Mouse (Mus musculus): Measurements from ENCODE around the gene Heatr6. TPM values are rescaled to one million over a fixed set of nuclear protein-coding genes. Genes with fewer than 3 reads are reported as not detected.

Gene Heatr6
- polyA plus RNA-seq, 1 experiment from 2014 or later = 18.5 TPM

DNA sequence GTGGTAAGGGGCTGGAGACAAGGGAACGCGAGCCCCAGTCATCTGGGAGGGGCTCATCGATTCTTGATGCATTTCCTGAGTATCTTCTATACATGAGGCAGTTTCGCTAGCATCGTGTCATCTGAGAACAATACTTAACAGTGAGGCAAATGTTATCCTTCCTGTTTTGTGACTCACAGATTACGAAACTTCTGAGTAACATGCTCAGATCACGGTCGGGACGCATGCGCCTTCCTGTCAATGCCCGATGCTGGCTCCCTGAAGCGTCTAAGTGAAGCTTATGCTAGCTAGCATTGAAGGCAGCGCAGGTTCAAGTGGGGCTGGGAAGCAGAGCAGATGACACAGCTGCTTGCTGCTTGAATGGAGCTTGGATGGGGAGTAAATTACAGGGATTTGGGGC lies 35.8 kb downstream of the Heatr6 start:
- no peaks in the 10 kb centered on the region for H3K27me3 ChIP-seq (ENCODE audit: control insufficient read depth, insufficient read depth, low read length)
- H3K4me1 ChIP-seq (ENCODE audit: control insufficient read depth, insufficient read depth, low read length) = 0 out of 2 replicates have a peak, but pooled peaks cover 3% of the 10 kb centered on the region
- 43% methylated on average over 13 of the region's 13 CpGs for WGBS
- no peak overlapping the region for H3K4me2 ChIP-seq (ENCODE audit: low read depth, low read length)
- ATAC-seq (ENCODE audit: insufficient read depth, low FRiP score) = no peak
- no peak overlapping the region for H3K4me3 ChIP-seq (replicated peaks; ENCODE audit: low read length)
- no peaks in the 10 kb centered on the region for H3K9me3 ChIP-seq (replicated peaks; ENCODE audit: control insufficient read depth, low read length)
- H3K36me3 ChIP-seq (ENCODE audit: control insufficient read depth, insufficient read depth, low read length) = no peaks in the 10 kb centered on the region
- H3K27ac ChIP-seq (ENCODE audit: low read length) = no peak overlapping the region
- H3K9ac ChIP-seq (ENCODE audit: low read length) = 0 out of 2 replicates have a peak overlapping the region, but pooled peaks have one; percentile 6

DNA sequence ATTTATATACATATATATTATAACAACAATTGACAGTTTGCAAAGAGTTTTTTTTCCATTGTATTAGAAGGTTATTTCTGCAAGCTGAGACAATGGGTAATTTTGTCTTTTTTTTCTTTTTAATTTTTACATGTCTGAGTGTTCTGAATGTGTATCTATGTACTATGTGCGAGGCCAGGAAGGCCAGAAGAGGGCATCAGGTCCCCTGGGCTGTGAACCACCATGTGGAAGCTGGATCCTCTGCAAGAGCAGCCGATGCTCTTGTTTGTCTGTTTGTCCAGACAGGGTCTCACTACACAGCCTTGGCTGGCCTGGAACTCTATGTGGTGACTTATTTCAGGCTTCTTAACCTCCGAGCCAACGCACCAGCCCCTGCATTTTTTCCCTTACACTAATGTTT lies 37.6 kb downstream of the Heatr6 start:
- no peak overlapping the region for H3K27ac ChIP-seq (ENCODE audit: low read length)
- no peaks in the 10 kb centered on the region for H3K9me3 ChIP-seq (replicated peaks; ENCODE audit: control insufficient read depth, low read length)
- H3K4me2 ChIP-seq (ENCODE audit: low read depth, low read length) = no peak overlapping the region
- H3K36me3 ChIP-seq (ENCODE audit: control insufficient read depth, insufficient read depth, low read length) = no peaks in the 10 kb centered on the region
- H3K27me3 ChIP-seq (ENCODE audit: control insufficient read depth, insufficient read depth, low read length) = no peaks in the 10 kb centered on the region
- ATAC-seq (ENCODE audit: insufficient read depth, low FRiP score) = no peak
- H3K9ac ChIP-seq (ENCODE audit: low read length) = no peak overlapping the region
- 56% methylated on average over 4 of the region's 4 CpGs for WGBS
- H3K4me3 ChIP-seq (replicated peaks; ENCODE audit: low read length) = no peak overlapping the region
- 0 out of 2 replicates have a peak, but pooled peaks cover 3% of the 10 kb centered on the region for H3K4me1 ChIP-seq (ENCODE audit: control insufficient read depth, insufficient read depth, low read length)

DNA sequence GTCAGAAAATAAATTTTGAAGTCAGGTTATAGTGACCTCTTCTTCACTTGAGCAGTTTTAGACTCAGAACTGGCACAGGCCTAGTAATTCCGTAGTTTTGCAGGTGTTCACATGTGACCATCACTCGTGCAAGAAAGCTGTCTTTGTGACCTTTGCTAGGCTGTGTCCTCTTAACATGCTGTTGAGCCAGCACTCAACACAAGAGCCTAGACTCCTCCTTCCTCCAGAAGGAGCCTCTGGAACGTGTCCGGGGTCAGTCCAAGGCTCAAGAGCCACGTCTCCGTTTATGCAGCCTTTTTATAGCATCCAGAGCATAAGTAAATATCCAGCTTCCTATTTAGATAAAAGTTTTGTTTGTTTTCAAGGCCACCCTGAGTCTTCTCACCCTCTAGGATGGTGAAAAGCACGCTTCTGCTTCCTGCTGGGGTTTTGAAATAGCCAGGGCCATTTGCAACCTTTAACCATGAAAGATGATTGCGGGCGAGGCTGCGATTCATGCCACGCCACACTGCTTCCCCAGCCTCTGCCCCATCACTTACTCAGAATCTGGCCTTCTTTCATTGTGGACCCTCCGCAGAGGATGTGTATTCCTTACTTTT lies 38.9 kb downstream of the Heatr6 start:
- Histone ChIP-seq H3K4me1 (ENCODE audit: control insufficient read depth, insufficient read depth, low read length) (no peaks in the 10 kb centered on the region), H3K27ac (ENCODE audit: low read length) (no peak overlapping the region), H3K9me3 (replicated peaks; ENCODE audit: control insufficient read depth, low read length) (no peaks in the 10 kb centered on the region), H3K4me2 (ENCODE audit: low read depth, low read length) (no peak overlapping the region), H3K9ac (ENCODE audit: low read length) (no peak overlapping the region), H3K4me3 (replicated peaks; ENCODE audit: low read length) (no peak overlapping the region), H3K36me3 (ENCODE audit: control insufficient read depth, insufficient read depth, low read length) (no peaks in the 10 kb centered on the region), H3K27me3 (ENCODE audit: control insufficient read depth, insufficient read depth, low read length) (no peaks in the 10 kb centered on the region)
- ATAC-seq (ENCODE audit: insufficient read depth, low FRiP score) = no peak
- WGBS = 66% methylated on average over 12 of the region's 12 CpGs

DNA sequence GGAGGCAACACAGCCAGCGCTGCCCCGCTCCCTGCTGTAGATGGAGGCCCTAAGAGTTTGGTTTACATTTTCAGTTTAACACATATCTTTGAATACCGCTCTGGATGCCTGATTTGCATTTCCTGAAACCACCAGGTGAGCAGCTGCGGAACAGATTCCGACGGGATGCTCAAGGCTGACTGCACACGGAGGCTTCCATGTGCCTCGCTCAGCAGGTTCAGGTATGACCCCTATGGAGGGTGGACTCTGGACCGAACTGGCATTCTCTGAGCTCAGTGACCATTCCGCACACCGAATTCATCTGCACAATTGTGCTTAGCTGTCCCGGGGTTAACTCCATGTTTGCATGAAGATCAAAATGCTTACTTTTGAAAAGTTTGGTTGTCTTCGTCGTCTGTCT lies 39.8 kb downstream of the Heatr6 start:
- H3K4me3 ChIP-seq (replicated peaks; ENCODE audit: low read length) = no peak overlapping the region
- no peak overlapping the region for H3K9ac ChIP-seq (ENCODE audit: low read length)
- H3K4me2 ChIP-seq (ENCODE audit: low read depth, low read length) = no peak overlapping the region
- 72% methylated on average over 14 of the region's 14 CpGs for WGBS
- no peaks in the 10 kb centered on the region for H3K9me3 ChIP-seq (replicated peaks; ENCODE audit: control insufficient read depth, low read length)
- H3K27ac ChIP-seq (ENCODE audit: low read length) = no peak overlapping the region
- no peak for ATAC-seq (ENCODE audit: insufficient read depth, low FRiP score)
- no peaks in the 10 kb centered on the region for H3K27me3 ChIP-seq (ENCODE audit: control insufficient read depth, insufficient read depth, low read length)
- no peaks in the 10 kb centered on the region for H3K36me3 ChIP-seq (ENCODE audit: control insufficient read depth, insufficient read depth, low read length)
- no peaks in the 10 kb centered on the region for H3K4me1 ChIP-seq (ENCODE audit: control insufficient read depth, insufficient read depth, low read length)

DNA sequence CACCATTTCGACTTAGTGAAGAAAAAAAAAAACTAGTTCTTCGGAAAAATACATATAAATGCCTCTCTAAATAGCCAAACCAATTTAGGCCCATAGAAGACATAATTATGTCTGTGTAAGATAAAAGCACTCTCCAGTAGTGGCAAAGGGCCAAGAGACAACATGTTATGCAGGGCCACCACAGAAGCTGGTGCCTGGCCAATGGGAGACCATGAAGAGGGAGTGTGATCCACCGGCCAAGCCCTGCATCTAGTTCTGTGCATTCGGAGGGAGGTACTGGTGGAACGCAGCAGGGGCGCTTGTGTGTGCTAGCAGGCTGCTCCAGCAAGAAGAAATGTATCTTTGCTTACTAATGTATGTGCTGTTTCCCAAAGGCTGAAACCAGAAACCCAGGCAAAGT lies 42.6 kb downstream of the Heatr6 start:
- Histone ChIP-seq H3K4me3 (replicated peaks; ENCODE audit: low read length) (no peak overlapping the region), H3K4me1 (ENCODE audit: control insufficient read depth, insufficient read depth, low read length) (no peaks in the 10 kb centered on the region), H3K4me2 (ENCODE audit: low read depth, low read length) (no peak overlapping the region), H3K9me3 (replicated peaks; ENCODE audit: control insufficient read depth, low read length) (no peaks in the 10 kb centered on the region), H3K27me3 (ENCODE audit: control insufficient read depth, insufficient read depth, low read length) (no peaks in the 10 kb centered on the region), H3K9ac (ENCODE audit: low read length) (no peak overlapping the region), H3K27ac (ENCODE audit: low read length) (no peak overlapping the region), H3K36me3 (ENCODE audit: control insufficient read depth, insufficient read depth, low read length) (no peaks in the 10 kb centered on the region)
- no peak for ATAC-seq (ENCODE audit: insufficient read depth, low FRiP score)
- 83% methylated on average over 6 of the region's 6 CpGs for WGBS

DNA sequence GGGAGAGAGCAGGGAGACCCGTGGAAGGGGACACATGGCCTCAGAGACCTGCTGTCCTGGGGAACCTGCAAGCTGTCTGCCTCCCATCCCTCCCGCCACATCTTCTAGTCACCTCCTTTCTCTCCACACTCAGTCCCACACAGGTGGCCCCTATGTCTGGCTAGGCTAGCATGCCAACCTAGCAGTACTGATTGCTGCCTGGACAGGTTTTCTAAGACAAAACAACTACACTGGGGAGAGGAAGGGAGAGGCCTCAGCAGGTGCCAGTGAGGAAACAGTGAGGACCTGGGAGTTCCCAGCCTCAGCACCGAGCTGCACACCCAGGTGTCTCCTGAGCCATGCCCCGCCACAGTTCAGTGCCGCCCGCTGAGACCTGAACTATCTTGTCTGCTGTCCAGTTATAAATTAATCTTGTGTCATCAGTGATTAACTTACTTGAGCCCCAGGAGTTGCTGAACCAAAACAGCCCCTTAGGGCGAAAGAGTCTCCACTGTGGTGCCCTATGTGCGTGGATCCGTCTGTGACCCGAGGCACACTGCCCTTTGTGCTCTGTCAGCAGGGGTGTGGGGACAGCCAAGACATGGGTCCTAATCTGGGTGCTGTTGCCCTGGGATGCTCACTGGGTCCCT lies 43.6 kb downstream of the Heatr6 start:
- no peak overlapping the region for H3K4me3 ChIP-seq (replicated peaks; ENCODE audit: low read length)
- H3K27me3 ChIP-seq (ENCODE audit: control insufficient read depth, insufficient read depth, low read length) = no peaks in the 10 kb centered on the region
- H3K36me3 ChIP-seq (ENCODE audit: control insufficient read depth, insufficient read depth, low read length) = no peaks in the 10 kb centered on the region
- H3K4me1 ChIP-seq (ENCODE audit: control insufficient read depth, insufficient read depth, low read length) = no peaks in the 10 kb centered on the region
- WGBS = 69% methylated on average over 10 of the region's 10 CpGs
- no peaks in the 10 kb centered on the region for H3K9me3 ChIP-seq (replicated peaks; ENCODE audit: control insufficient read depth, low read length)
- H3K9ac ChIP-seq (ENCODE audit: low read length) = no peak overlapping the region
- no peak for ATAC-seq (ENCODE audit: insufficient read depth, low FRiP score)
- no peak overlapping the region for H3K4me2 ChIP-seq (ENCODE audit: low read depth, low read length)
- H3K27ac ChIP-seq (ENCODE audit: low read length) = no peak overlapping the region

DNA sequence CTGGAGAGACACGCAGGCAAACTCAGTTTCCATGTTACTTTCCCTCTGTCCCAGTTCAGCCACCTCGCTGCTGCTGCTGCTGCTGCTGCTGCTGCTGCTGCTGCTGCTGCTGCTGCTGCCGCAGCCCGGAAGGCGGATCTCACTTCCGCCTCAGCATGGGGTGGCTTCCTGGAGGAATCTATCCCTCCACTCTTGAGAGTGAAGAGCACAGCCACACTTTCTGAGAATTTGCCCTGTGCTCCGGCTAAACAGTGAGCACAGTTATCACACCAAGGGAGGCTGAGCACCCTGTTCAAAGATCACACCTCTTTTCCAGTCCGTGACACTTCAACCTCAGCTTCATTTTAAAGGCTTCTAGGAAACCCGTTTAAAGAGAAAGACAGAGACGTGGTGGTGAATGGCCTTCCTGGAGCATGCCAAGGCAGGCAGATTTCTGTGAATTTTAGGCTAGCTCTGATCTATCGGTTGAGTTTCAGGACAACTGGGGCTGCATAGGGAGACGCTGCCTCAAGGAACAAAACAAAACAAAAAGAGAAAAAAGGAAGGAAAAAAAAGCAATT lies 46.5 kb downstream of the Heatr6 start:
- H3K4me3 ChIP-seq (replicated peaks; ENCODE audit: low read length) = no peak overlapping the region
- 69% methylated on average over 12 of the region's 12 CpGs for WGBS

DNA sequence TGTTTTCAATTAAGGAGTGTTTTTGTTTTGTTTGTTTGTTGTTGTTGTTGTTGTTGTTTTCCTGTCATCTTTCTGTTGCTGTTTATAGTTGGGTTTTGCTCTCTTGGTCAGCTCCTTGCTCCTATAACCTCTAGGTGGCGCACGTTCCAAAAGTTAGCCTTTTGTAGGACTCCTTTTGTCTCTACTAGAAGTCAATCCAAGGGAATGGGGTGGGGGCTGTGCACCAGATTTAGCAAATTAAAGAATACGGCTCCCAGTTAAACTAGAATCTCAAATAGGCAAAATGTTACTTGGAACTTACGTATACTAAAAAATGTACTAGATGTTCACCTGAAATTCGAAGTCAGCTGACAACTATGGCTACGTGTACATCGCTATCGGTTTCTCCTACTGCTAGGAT lies 48.7 kb downstream of the Heatr6 start:
- H3K27me3 ChIP-seq (ENCODE audit: control insufficient read depth, insufficient read depth, low read length) = no peaks in the 10 kb centered on the region
- no peak overlapping the region for H3K27ac ChIP-seq (ENCODE audit: low read length)
- WGBS = 66% methylated on average over 8 of the region's 8 CpGs
- H3K4me1 ChIP-seq (ENCODE audit: control insufficient read depth, insufficient read depth, low read length) = no peaks in the 10 kb centered on the region
- H3K9me3 ChIP-seq (replicated peaks; ENCODE audit: control insufficient read depth, low read length) = no peaks in the 10 kb centered on the region
- no peaks in the 10 kb centered on the region for H3K36me3 ChIP-seq (ENCODE audit: control insufficient read depth, insufficient read depth, low read length)
- no peak overlapping the region for H3K4me2 ChIP-seq (ENCODE audit: low read depth, low read length)
- no peak for ATAC-seq (ENCODE audit: insufficient read depth, low FRiP score)
- H3K9ac ChIP-seq (ENCODE audit: low read length) = no peak overlapping the region
- no peak overlapping the region for H3K4me3 ChIP-seq (replicated peaks; ENCODE audit: low read length)

More for the DNA sequence above, 46.5 kb downstream of the Heatr6 start:
- no peak for ATAC-seq (ENCODE audit: insufficient read depth, low FRiP score)
- Histone ChIP-seq H3K4me1 (ENCODE audit: control insufficient read depth, insufficient read depth, low read length) (no peaks in the 10 kb centered on the region), H3K9ac (ENCODE audit: low read length) (no peak overlapping the region), H3K27ac (ENCODE audit: low read length) (no peak overlapping the region), H3K9me3 (replicated peaks; ENCODE audit: control insufficient read depth, low read length) (no peaks in the 10 kb centered on the region), H3K27me3 (ENCODE audit: control insufficient read depth, insufficient read depth, low read length) (no peaks in the 10 kb centered on the region), H3K4me2 (ENCODE audit: low read depth, low read length) (no peak overlapping the region), H3K36me3 (ENCODE audit: control insufficient read depth, insufficient read depth, low read length) (no peaks in the 10 kb centered on the region)

DNA sequence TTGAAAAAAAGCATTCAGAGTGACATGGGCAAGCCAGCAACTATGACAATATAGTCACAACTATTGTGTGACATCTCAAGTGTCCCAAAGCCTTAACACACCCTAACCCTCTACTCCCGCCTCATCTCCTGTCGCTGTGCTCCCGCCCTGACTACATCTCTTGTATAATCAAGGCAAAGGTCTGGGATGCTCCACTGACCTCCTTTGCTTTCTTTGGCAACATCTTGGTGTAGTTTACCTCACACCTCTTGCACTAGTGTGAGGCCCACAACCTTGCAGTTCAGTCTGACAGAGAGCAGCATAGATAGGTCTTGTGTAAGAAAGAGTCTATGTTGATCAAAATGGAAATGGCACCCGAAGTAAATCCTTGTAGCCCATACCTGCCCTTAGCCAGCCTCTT lies 49.1 kb downstream of the Heatr6 start:
- H3K27ac ChIP-seq (ENCODE audit: low read length) = no peak overlapping the region
- H3K4me3 ChIP-seq (replicated peaks; ENCODE audit: low read length) = no peak overlapping the region
- no peak overlapping the region for H3K4me2 ChIP-seq (ENCODE audit: low read depth, low read length)
- no peaks in the 10 kb centered on the region for H3K36me3 ChIP-seq (ENCODE audit: control insufficient read depth, insufficient read depth, low read length)
- no peak overlapping the region for H3K9ac ChIP-seq (ENCODE audit: low read length)
- H3K4me1 ChIP-seq (ENCODE audit: control insufficient read depth, insufficient read depth, low read length) = no peaks in the 10 kb centered on the region
- ATAC-seq (ENCODE audit: insufficient read depth, low FRiP score) = no peak
- no peaks in the 10 kb centered on the region for H3K9me3 ChIP-seq (replicated peaks; ENCODE audit: control insufficient read depth, low read length)
- WGBS = 87% methylated on average over 4 of the region's 4 CpGs
- H3K27me3 ChIP-seq (ENCODE audit: control insufficient read depth, insufficient read depth, low read length) = no peaks in the 10 kb centered on the region

Data from stomach, embryonic 16.5 days (tissue).